Mouse (Mus musculus): ENCODE measurements around the gene Sh3bp1. TPM values are rescaled to one million over a fixed set of nuclear protein-coding genes. Genes with fewer than 3 reads are reported as not detected.

Sh3bp1 gene
- total and polyA plus RNA-seq, 3 experiments = 12.3 to 69.7 (median 23.8) TPM

- Histone ChIP-seq H3K36me3 (replicated peaks in 1 of 2; ENCODE audit: control insufficient read depth in 1 of 2, insufficient read depth in 1 of 2, low read length in 1 of 2) (peaks cover 12 to 25% of the 10 kb centered on the region in 2 experiments), H3K4me2 (ENCODE audit: insufficient read depth, low read depth, poor library complexity, severe bottlenecking) (peak overlapping the region; percentile 95), H3K79me2 (replicated peaks; ENCODE audit: control insufficient read depth, extremely low read depth, insufficient read depth, poor library complexity, severe bottlenecking) (peaks cover 4% of the 10 kb centered on the region; the same call in 1 of the 2 replicates), H3K4me1 (ENCODE audit: control insufficient read depth in 1 of 2, insufficient read depth in 2 of 2) (peaks cover 29 to 58% of the 10 kb centered on the region in 2 experiments), H3K27ac (ENCODE audit: insufficient read depth, low read depth) (peak overlapping the region; percentile 91), H3K9me3 (replicated peaks; ENCODE audit: low read length) (no peaks in the 10 kb centered on the region), H3K9ac (ENCODE audit: insufficient read depth, low read depth) (peak overlapping the region; percentile 70), H3K27me3 (replicated peaks) (no peaks in the 10 kb centered on the region), H3K4me3 (replicated peaks in 1 of 3; ENCODE audit: low read depth in 2 of 3, low read length in 2 of 3, poor library complexity in 1 of 3) (peak overlapping the region; percentile 61 to 84 (median 74))
- no peak for DNase-seq (ENCODE audit: extremely low read depth)
- TF ChIP-seq PAX5 (IDR thresholded peaks at IDR 0.05; ENCODE audit: low read length) = no peak
- TF ChIP-seq MAFK (IDR thresholded peaks at IDR 0.05; ENCODE audit: insufficient replicate concordance, low read length) = no peak
- no peak for TF ChIP-seq MAZ (IDR thresholded peaks at IDR 0.05; ENCODE audit: low read depth, low read length)
- no peak for TF ChIP-seq HCFC1 (IDR thresholded peaks at IDR 0.05; ENCODE audit: low read depth, low read length)
- TF ChIP-seq MXI1 (IDR thresholded peaks at IDR 0.05; ENCODE audit: low read depth, low read length) = no peak
- TF ChIP-seq UBTF (IDR thresholded peaks at IDR 0.05; ENCODE audit: low read depth, low read length) = no peak
- no peak for TF ChIP-seq SMC3 (IDR thresholded peaks at IDR 0.05; ENCODE audit: low read depth, low read length)
- TF ChIP-seq ZNF384 (IDR thresholded peaks at IDR 0.05; ENCODE audit: low read depth, low read length) = peak; percentile 85
- no peak for TF ChIP-seq EP300 (IDR thresholded peaks at IDR 0.05; ENCODE audit: low read length)
- TF ChIP-seq ZKSCAN1 (IDR thresholded peaks at IDR 0.05; ENCODE audit: borderline replicate concordance, low read depth, low read length) = no peak
- TF ChIP-seq MEF2A (IDR thresholded peaks at IDR 0.05; ENCODE audit: borderline replicate concordance, low read depth, low read length) = no peak
- no peak for TF ChIP-seq POLR2AphosphoS2 (IDR thresholded peaks at IDR 0.05; ENCODE audit: low read depth, low read length)
- TF ChIP-seq SIN3A (IDR thresholded peaks at IDR 0.05; ENCODE audit: low read length) = 0 out of 2 replicates have a peak, but pooled peaks have one; percentile 5
- no peak for TF ChIP-seq MAX (IDR thresholded peaks at IDR 0.05; ENCODE audit: low read length)
- TF ChIP-seq GABPA (IDR thresholded peaks at IDR 0.05; ENCODE audit: insufficient replicate concordance, low read depth, low read length) = no peak
- no peak for TF ChIP-seq RAD21 (IDR thresholded peaks at IDR 0.05; ENCODE audit: low read depth, low read length)
- in situ Hi-C loops (cut with MboI; ENCODE audit: low pct_ligation_motif_present, low pct_unique_long_range_greater_than_20kb, low sequenced_read_pairs) = no loop called here
- dilution Hi-C loops (cut with MboI; ENCODE audit: extremely low pct_ligation_motif_present, extremely low pct_unique_long_range_greater_than_20kb, low sequenced_read_pairs) = no loop called here
Measured at GRCm38 (mm10) chr15:78927021-78927787, 27.6 kb downstream of the Sh3bp1 start.

- H3K9ac ChIP-seq (ENCODE audit: insufficient read depth, low read depth) = peak overlapping the region; percentile 70
- in situ Hi-C loops (cut with MboI; ENCODE audit: low pct_ligation_motif_present, low pct_unique_long_range_greater_than_20kb, low sequenced_read_pairs) = no loop called here
- no peaks in the 10 kb centered on the region for H3K9me3 ChIP-seq (replicated peaks; ENCODE audit: low read length)
- H3K27me3 ChIP-seq (replicated peaks) = no peaks in the 10 kb centered on the region
- peaks cover 4% of the 10 kb centered on the region; the same call in 1 of the 2 replicates for H3K79me2 ChIP-seq (replicated peaks; ENCODE audit: control insufficient read depth, extremely low read depth, insufficient read depth, poor library complexity, severe bottlenecking)
- peak overlapping the region; percentile 91 for H3K27ac ChIP-seq (ENCODE audit: insufficient read depth, low read depth)
- H3K4me1 ChIP-seq (ENCODE audit: control insufficient read depth in 1 of 2, insufficient read depth in 2 of 2) = peaks cover 23 to 55% of the 10 kb centered on the region in 2 experiments
- peak overlapping the region; percentile 61 to 84 (median 74) for H3K4me3 ChIP-seq (replicated peaks in 1 of 3; ENCODE audit: low read depth in 2 of 3, low read length in 2 of 3, poor library complexity in 1 of 3)
- dilution Hi-C loops (cut with MboI; ENCODE audit: extremely low pct_ligation_motif_present, extremely low pct_unique_long_range_greater_than_20kb, low sequenced_read_pairs) = no loop called here
- peak; percentile 94 for DNase-seq (ENCODE audit: extremely low read depth)
- H3K4me2 ChIP-seq (ENCODE audit: insufficient read depth, low read depth, poor library complexity, severe bottlenecking) = peak overlapping the region; percentile 95
- H3K36me3 ChIP-seq (replicated peaks in 1 of 2; ENCODE audit: control insufficient read depth in 1 of 2, insufficient read depth in 1 of 2, low read length in 1 of 2) = peaks cover 12 to 25% of the 10 kb centered on the region in 2 experiments
- TF ChIP-seq BHLHE40 (IDR thresholded peaks at IDR 0.05; ENCODE audit: low read depth, low read length) = peak; percentile 71
- TF ChIP-seq GABPA (IDR thresholded peaks at IDR 0.05; ENCODE audit: insufficient replicate concordance, low read depth, low read length) = no peak
- TF ChIP-seq ZNF384 (IDR thresholded peaks at IDR 0.05; ENCODE audit: low read depth, low read length) = peak; percentile 25; the same call in 1 of the 2 replicates
- 0 out of 2 replicates have a peak, but pooled peaks have one; percentile 22 for TF ChIP-seq KAT2A (IDR thresholded peaks at IDR 0.05; ENCODE audit: insufficient replicate concordance, low read length)
- peak; percentile 65; the same call in 1 of the 2 replicates for TF ChIP-seq MAX (IDR thresholded peaks at IDR 0.05; ENCODE audit: low read length)
- TF ChIP-seq E2F4 (IDR thresholded peaks at IDR 0.05; ENCODE audit: insufficient replicate concordance, low read depth, low read length) = peak; percentile 52; the same call in 1 of the 2 replicates
- peak; percentile 56 for TF ChIP-seq POLR2A (IDR thresholded peaks at IDR 0.05; ENCODE audit: low read depth, low read length)
- peak; percentile 14; the same call in 1 of the 2 replicates for TF ChIP-seq SMC3 (IDR thresholded peaks at IDR 0.05; ENCODE audit: low read depth, low read length)
- TF ChIP-seq HCFC1 (IDR thresholded peaks at IDR 0.05; ENCODE audit: low read depth, low read length) = peak; percentile 51
- peak; percentile 94 for TF ChIP-seq SIN3A (IDR thresholded peaks at IDR 0.05; ENCODE audit: low read length)
- no peak; the same call in 1 of the 2 replicates for TF ChIP-seq JUND (conservative IDR thresholded peaks at IDR 0.05; ENCODE audit: low read depth, low read length)
- no peak for TF ChIP-seq RCOR1 (conservative IDR thresholded peaks at IDR 0.05; ENCODE audit: low read depth, low read length)
- TF ChIP-seq UBTF (IDR thresholded peaks at IDR 0.05; ENCODE audit: low read depth, low read length) = no peak; the same call in 1 of the 2 replicates
- peak; percentile 73 for TF ChIP-seq MEF2A (IDR thresholded peaks at IDR 0.05; ENCODE audit: borderline replicate concordance, low read depth, low read length)
- peak; percentile 23; the same call in 1 of the 2 replicates for TF ChIP-seq JUN (IDR thresholded peaks at IDR 0.05; ENCODE audit: insufficient read depth, low read depth, low read length)
- TF ChIP-seq USF2 (conservative IDR thresholded peaks at IDR 0.05; ENCODE audit: low read depth, low read length) = no peak
- peak; percentile 73 for TF ChIP-seq ZMIZ1 (IDR thresholded peaks at IDR 0.05; ENCODE audit: low read depth, low read length)
- TF ChIP-seq CHD2 (IDR thresholded peaks at IDR 0.05; ENCODE audit: low read length) = no peak
- TF ChIP-seq TBP (conservative IDR thresholded peaks at IDR 0.05; ENCODE audit: low read depth, low read length) = no peak
- TF ChIP-seq EP300 (IDR thresholded peaks at IDR 0.05; ENCODE audit: low read length) = peak; percentile 59; the same call in 1 of the 2 replicates
Measured at GRCm38 (mm10) chr15:78927788-78928457, 28.4 kb downstream of the Sh3bp1 start.

Measured in CH12.LX (cell line).